Mouse (Mus musculus) heart, postnatal 0 days (tissue): ENCODE data around the gene Il1a. TPM values are rescaled to one million over a fixed set of nuclear protein-coding genes. Genes with fewer than 3 reads are reported as not detected.
A peak's percentile ranks its signal among the peaks of the same experiment; 100 is the strongest.

Experiments used
- ATAC-seq: fragments of 200-750 bp; cut with Nextera tagmentation; 2 replicates; pipeline ENCODE4 v1.8.0; 2017; ENCODE audit warnings: low read depth, moderate number of reproducible peaks, moderate library complexity; ENCODE audit not compliant: insufficient read depth
- DNase-seq: peaks from one replicate; pipeline ENCODE4 v3.0.0-alpha.2; 2016; ENCODE audit warnings: low spot score
- H3K27ac ChIP-seq: fragments of 300-500 bp; sonication (generic); 2 replicates; pipeline ENCODE4 v1.5.1; 2014; ENCODE audit warnings: low read depth, mild to moderate bottlenecking
- H3K27me3 ChIP-seq: fragments of 300-500 bp; sonication (generic); 2 replicates; pipeline ENCODE4 v1.6.1; 2014; ENCODE audit warnings: low read length, mixed read lengths; ENCODE audit not compliant: control insufficient read depth, insufficient read depth
- H3K36me3 ChIP-seq: fragments of 300-500 bp; sonication (generic); replicated peaks from 2 replicates; pipeline ENCODE4 v1.6.1; 2014; ENCODE audit warnings: low read length, mixed read lengths; ENCODE audit not compliant: control insufficient read depth, insufficient read depth
- H3K4me1 ChIP-seq: fragments of 300-500 bp; sonication (generic); 2 replicates; pipeline ENCODE4 v1.6.1; 2014; ENCODE audit warnings: antibody characterized with exemption; ENCODE audit not compliant: control insufficient read depth, insufficient read depth
- H3K4me2 ChIP-seq: fragments of 300-500 bp; sonication (generic); 2 replicates; pipeline ENCODE4 v1.6.1; 2014; ENCODE audit warnings: low read depth, mild to moderate bottlenecking, low read length, moderate library complexity
- H3K4me3 ChIP-seq: fragments of 300-500 bp; sonication (generic); 2 replicates; pipeline ENCODE4 v1.5.1; 2014; ENCODE audit warnings: low read depth, low read length
- H3K9ac ChIP-seq: fragments of 300-500 bp; sonication (generic); replicated peaks from 2 replicates; pipeline ENCODE4 v1.6.1; 2014; ENCODE audit warnings: low read depth, low read length, mixed read lengths
- H3K9me3 ChIP-seq: fragments of 300-500 bp; sonication (generic); replicated peaks from 2 replicates; pipeline ENCODE4 v1.6.1; 2016; ENCODE audit warnings: low read length; ENCODE audit not compliant: control insufficient read depth
- CTCF ChIP-seq: IDR thresholded peaks from 2 replicates; pipeline ENCODE4 v1.5.1; 2016; ENCODE audit warnings: antibody characterized with exemption, control low read depth, low read depth
- EP300 ChIP-seq: IDR thresholded peaks from 2 replicates; pipeline ENCODE4 v1.6.1; 2016; ENCODE audit warnings: antibody characterized with exemption, low read depth
- WGBS: fragments of 180-500 bp; shearing (Covaris S2); extraction: QIAGEN DNeasy Blood & Tissue Kit; methylation state at CpG from one replicate; pipeline ENCODE4 v1.1.7; 2014; 5-methylcytosine and 5-hydroxymethylcytosine counted together
- polyA plus RNA-seq: library from polyadenylated mRNA; unstranded; fragments of >200 nt; fragmentation: Nextera tagmentation; extraction: Ambion mirVana; gene quantifications from 2 replicates; pipeline ENCODE4 v1.2.1, GENCODE M21; 2015
- total RNA-seq: library from RNA; depleted of rRNA; stranded (reverse); fragments of >200 nt; gene quantifications from 2 replicates; pipeline ENCODE4 v1.2.3, GENCODE M21; 2014; ENCODE audit warnings: low replicate concordance; rRNA removed

Il1a gene
- 1.4 TPM in 1 of 2 replicates, not detected in the other for total RNA-seq
- 0.12 and 0.30 TPM in 2 replicates for polyA plus RNA-seq

GRCm38 (mm10) chr2:129309836-129310235 is at the start of gene Il1a:
Il1a (minus strand) TSS chr2:129309972.
- WGBS: 61% methylated on average over 7 of the region's 7 CpGs
- Histone ChIP-seq H3K27me3 (no peaks in the 10 kb centered on the region), H3K4me1 (no peaks in the 10 kb centered on the region), H3K4me3 (no peak within 1 kb of the TSS), H3K4me2 (no peak within 1 kb of the TSS), H3K9ac (no peak within 1 kb of the TSS), H3K36me3 (no peaks in the 10 kb centered on the region), H3K9me3 (no peaks in the 10 kb centered on the region), H3K27ac (no peak within 1 kb of the TSS)
- ATAC-seq (no peak), DNase-seq (no peak)
- TF ChIP-seq CTCF: no peak
- no peak for TF ChIP-seq EP300

- ATAC-seq (no peak), DNase-seq (no peak)
- Histone ChIP-seq H3K36me3 (no peaks in the 10 kb centered on the region), H3K27ac (no peak overlapping the region), H3K9me3 (peaks cover 7% of the 10 kb centered on the region; the same call in 1 of the 2 replicates), H3K4me3 (no peak overlapping the region), H3K4me2 (no peak overlapping the region), H3K27me3 (no peaks in the 10 kb centered on the region), H3K4me1 (no peaks in the 10 kb centered on the region), H3K9ac (no peak overlapping the region)
- TF ChIP-seq CTCF (no peak), EP300 (no peak)
- 62% methylated on average over 6 of the region's 6 CpGs for WGBS
These were observed 28.4 kb upstream of the Il1a start for GRCm38 (mm10) chr2:129338138-129338621.

GRCm38 (mm10) chr2:129333471-129333870 is 23.7 kb upstream of the Il1a start:
- Histone ChIP-seq H3K9ac (no peak overlapping the region), H3K27ac (no peak overlapping the region), H3K4me3 (no peak overlapping the region), H3K4me1 (peaks cover 15% of the 10 kb centered on the region; the same call in 1 of the 2 replicates), H3K4me2 (no peak overlapping the region), H3K9me3 (no peaks in the 10 kb centered on the region), H3K36me3 (no peaks in the 10 kb centered on the region), H3K27me3 (no peaks in the 10 kb centered on the region)
- WGBS: 47% methylated on average over 4 of the region's 4 CpGs
- DNase-seq (no peak), ATAC-seq (no peak)
- no peak for TF ChIP-seq CTCF
- TF ChIP-seq EP300: no peak

- H3K9me3 ChIP-seq: no peaks in the 10 kb centered on the region; the same call in 1 of the 2 replicates
- DNase-seq (no peak), ATAC-seq (no peak)
- H3K9ac ChIP-seq: no peak overlapping the region
- TF ChIP-seq CTCF (no peak), EP300 (no peak)
- H3K4me1 ChIP-seq: peaks cover 15% of the 10 kb centered on the region; the same call in 1 of the 2 replicates
- 0 out of 2 replicates have a peak overlapping the region, but pooled peaks have one; percentile 13 for H3K27ac ChIP-seq
- H3K4me3 ChIP-seq: no peak overlapping the region
- H3K27me3 ChIP-seq: no peaks in the 10 kb centered on the region
- WGBS: 51% methylated on average over 13 of the region's 13 CpGs
- H3K36me3 ChIP-seq: no peaks in the 10 kb centered on the region
- peak overlapping the region; percentile 16; the same call in 1 of the 2 replicates for H3K4me2 ChIP-seq
These were observed 20.8 kb upstream of the Il1a start for GRCm38 (mm10) chr2:129330540-129330939.

GRCm38 (mm10) chr2:129330024-129330423 is 20.3 kb upstream of the Il1a start:
- Histone ChIP-seq H3K9ac (no peak overlapping the region), H3K27ac (0 out of 2 replicates have a peak overlapping the region, but pooled peaks have one; percentile 13), H3K27me3 (no peaks in the 10 kb centered on the region), H3K9me3 (no peaks in the 10 kb centered on the region; the same call in 1 of the 2 replicates), H3K36me3 (no peaks in the 10 kb centered on the region), H3K4me2 (0 out of 2 replicates have a peak overlapping the region, but pooled peaks have one; percentile 16), H3K4me1 (peaks cover 15% of the 10 kb centered on the region; the same call in 1 of the 2 replicates), H3K4me3 (no peak overlapping the region)
- ATAC-seq (no peak), DNase-seq (no peak)
- TF ChIP-seq CTCF: no peak
- TF ChIP-seq EP300: no peak
- 47% methylated on average over 7 of the region's 7 CpGs for whole genome bisulfite sequencing

- no peak overlapping the region for H3K4me3 ChIP-seq
- WGBS: 82% methylated on average over 4 of the region's 4 CpGs
- DNase-seq (no peak), ATAC-seq (no peak)
- H3K9ac ChIP-seq: no peak overlapping the region
- no peaks in the 10 kb centered on the region for H3K27me3 ChIP-seq
- no peak overlapping the region for H3K4me2 ChIP-seq
- TF ChIP-seq CTCF (no peak), EP300 (no peak)
- H3K9me3 ChIP-seq: no peaks in the 10 kb centered on the region; the same call in 1 of the 2 replicates
- H3K36me3 ChIP-seq: no peaks in the 10 kb centered on the region
- H3K4me1 ChIP-seq: peaks cover 15% of the 10 kb centered on the region; the same call in 1 of the 2 replicates
- H3K27ac ChIP-seq: no peak overlapping the region
These were observed 18.5 kb upstream of the Il1a start for GRCm38 (mm10) chr2:129328238-129328637.
